Mouse (Mus musculus) CD4-positive, CD25-positive, alpha-beta regulatory T cell, adult 4 months (primary cell): ENCODE results near the gene Gm47995. TPM values are rescaled to one million over a fixed set of nuclear protein-coding genes. Genes with fewer than 3 reads are reported as not detected.

Experiments used
- ATAC-seq: one replicate; pipeline ENCODE4 v1.8.0; 2017
- polyA plus RNA-seq, 2 experiments: library from polyadenylated mRNA; unstranded; fragments of 100-300 nt; shearing (Covaris generic); gene quantifications; one replicate each; pipeline ENCODE4 v1.2.1; 2017

Gm47995 gene
- polyA plus RNA-seq, 2 experiments from 2014 or later: not detected

DNA sequence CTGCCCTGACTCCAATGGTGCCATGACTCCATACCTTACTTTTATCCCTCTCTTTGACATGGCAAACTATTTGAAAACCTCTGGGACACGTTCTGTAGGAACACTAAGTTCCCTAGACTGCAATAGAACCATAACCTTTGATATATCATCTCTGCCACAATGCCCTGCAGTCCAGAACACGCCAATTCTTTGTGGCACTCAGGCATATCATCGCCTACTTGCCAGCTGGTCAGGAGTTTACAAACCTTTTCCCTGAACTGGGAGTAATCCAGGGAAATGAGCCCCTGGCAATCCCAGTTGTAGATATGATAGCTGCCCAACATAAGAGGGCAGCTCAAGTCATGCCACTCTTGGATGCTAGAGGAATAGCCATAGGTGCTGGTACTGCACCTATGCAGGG is 34.1 kb downstream of the Gm47995 start:
- no peak for ATAC-seq

DNA sequence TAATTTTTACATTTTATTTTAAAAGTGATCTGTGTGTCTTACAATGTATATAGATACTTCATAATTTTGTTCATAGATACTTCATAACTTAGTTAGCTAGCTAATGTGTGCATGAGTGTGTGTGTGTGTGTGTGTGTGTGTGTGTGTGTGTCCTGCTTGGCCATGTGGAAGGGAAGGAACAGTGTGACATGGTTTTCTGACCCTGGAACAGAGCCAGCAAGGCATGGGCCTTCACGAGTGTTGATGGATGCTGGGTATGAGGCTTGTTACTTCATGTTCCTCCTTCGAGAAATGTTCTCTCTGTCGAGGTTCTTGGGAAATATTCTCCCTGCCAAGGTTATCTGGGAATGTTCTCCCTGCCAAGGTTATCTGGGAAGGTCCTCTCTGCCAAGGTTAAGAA is 35.5 kb downstream of the Gm47995 start:
- no peak for ATAC-seq

DNA sequence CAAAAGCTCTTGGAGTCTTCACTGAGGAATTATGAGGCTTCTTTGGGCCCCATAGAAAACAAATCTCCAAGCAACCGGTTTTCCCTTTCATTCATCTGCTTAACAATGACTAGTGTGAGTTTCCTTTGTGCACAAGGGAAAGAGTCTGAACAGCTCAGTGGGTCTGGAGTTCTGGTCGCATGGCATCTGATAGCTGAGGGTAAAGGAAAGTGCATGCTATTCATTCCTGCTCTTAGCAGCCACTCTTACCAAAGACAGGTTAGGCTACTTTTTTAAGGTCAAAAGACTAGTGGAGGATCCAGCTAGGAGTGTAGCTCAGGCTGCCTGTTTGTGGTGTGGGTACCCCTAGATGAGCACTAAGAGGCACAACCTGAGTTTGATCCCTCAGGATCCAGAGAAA is 37.3 kb downstream of the Gm47995 start:
- ATAC-seq: no peak

DNA sequence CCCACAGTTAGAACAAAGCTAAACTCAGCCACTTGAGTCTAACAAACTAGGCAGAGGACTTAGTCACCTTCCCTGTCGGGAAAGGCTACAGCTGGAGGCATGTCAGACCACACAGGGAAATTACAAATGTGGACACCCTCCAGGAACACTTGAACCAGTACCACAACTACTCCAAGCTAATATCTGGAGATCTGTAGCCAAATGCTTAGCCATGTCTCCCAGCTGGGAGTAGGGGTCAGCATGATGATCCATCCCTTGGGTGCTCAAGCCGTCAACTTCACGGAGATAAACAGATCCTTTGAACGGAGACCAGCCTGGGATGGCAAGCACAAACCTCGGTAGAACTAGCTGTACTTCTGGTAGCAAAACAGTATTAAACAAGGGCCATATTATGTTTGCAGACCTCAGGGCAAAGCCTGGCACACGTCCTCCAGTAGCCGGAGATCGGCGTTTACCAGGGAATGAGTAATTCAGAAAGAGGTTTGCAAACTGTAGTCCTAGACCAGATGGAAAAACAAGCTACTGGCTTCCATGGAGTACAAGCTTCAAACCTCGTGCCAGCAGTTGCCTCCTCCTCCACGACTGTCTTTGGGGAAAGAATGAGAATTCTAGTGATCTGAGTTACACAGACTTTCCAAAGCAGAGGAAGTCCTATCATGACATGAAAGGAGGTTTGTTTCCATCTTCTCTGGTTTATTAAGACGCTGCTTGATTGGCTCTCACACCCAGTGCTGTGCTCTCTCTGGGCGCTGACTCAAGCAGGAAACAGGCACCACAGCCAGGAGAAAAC is 38.1 kb downstream of the Gm47995 start:
- ATAC-seq: peak; percentile 87

- ATAC-seq: no peak
Observed at GRCm38 (mm10) chr1:151237780-151238179, 39.5 kb downstream of the Gm47995 start.

- ATAC-seq: no peak
Observed at GRCm38 (mm10) chr1:151243332-151243731, 45.1 kb downstream of the Gm47995 start.

DNA sequence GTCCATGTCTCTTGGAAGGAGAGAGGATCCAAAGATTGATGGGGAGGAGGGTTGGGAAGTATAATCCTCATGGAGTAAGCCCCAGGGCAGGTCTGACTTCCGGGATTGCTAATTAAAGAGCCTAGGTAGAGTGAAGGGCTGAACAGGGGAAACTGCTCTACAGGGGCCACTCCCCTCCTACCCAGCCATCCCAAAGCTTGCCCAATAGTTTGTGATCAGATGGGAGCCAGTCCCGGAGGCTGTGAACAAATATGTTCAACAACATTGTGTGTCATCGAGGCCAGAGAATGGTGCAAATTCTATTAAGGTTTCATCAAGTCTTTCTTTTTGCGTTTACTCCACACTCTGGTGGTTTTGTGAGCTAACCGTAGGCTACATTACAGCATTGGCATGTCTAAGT is 45.8 kb downstream of the Gm47995 start:
- no peak for ATAC-seq

DNA sequence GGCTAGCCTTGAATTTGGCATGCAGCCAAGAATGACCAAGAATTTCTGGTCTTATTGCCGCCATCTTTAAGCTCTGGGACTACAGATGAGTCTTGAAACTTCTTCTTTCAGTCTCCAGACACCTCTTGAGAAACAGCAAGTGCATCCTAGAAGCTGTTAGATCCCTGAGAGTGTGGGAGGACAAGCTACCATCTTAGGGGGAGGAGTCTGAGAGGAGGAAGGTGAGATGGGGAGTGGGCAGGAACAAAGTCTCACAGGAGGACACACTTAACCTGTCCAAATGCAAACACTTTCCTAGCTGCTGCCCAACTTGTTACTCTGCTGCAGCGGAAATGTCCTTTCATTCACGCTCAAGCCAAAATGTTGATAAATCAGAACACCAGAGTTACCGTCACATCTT is 46.5 kb downstream of the Gm47995 start:
- ATAC-seq: no peak

DNA sequence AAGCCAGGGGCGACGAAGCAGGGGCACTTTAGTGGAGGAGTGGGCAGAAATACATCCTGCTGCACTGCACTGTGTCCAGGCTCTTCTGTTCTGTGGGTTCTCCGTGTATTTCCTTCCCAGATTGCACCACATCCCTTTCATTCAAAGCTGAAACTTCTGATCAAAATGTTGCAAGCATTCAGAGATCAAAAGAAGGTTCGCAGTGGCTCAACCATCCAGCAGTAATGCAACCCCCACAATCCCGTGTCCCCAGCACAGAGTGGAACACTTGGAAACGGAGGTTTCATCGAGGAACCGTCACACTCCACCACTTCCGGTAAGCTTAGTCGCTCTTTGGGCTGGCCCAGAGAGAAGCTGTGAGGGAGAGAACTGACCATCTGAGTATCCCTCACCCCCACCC is 46.9 kb downstream of the Gm47995 start:
- no peak for ATAC-seq

- ATAC-seq: no peak
Observed at GRCm38 (mm10) chr1:151245846-151246245, 47.6 kb downstream of the Gm47995 start.

Other genes with a start within 250 kb of the Gm47995 start
- not detected for gene Hmcn1, start 205.0 kb upstream of the Gm47995 start, polyA plus RNA-seq
- not detected for gene Gm47985, start 15.9 kb upstream of the Gm47995 start, polyA plus RNA-seq
- gene Gm8947, start 6.1 kb upstream of the Gm47995 start, polyA plus RNA-seq: not detected
- not detected for gene 3110040M04Rik, start 5.7 kb downstream of the Gm47995 start, polyA plus RNA-seq
- gene Gm47996, start 11.7 kb downstream of the Gm47995 start, polyA plus RNA-seq: not detected
- gene Ivns1abp, start 146.0 kb downstream of the Gm47995 start, polyA plus RNA-seq: 100 to 1,000 TPM; 108 to 127 TPM
- gene Swt1, start 230.0 kb downstream of the Gm47995 start, polyA plus RNA-seq: 10 to 100 TPM; 41.5 to 57.0 TPM
- gene Trmt1l, start 230.1 kb downstream of the Gm47995 start, polyA plus RNA-seq: 10 to 100 TPM; 35.7 to 46.8 TPM